24 mouse cellular contexts compared by ENCODE assay signal in genomic region chr4:140497169-140497568, GRCm38 (mm10).
DNase-seq lines count a peak whose midpoint lies in the region; ATAC-seq lines count a peak whose summit lies in the region.
"Had no signal": no experiment of that assay in that cellular context is flagged by ENCODE, and none has a peak within 500 bp of the region (broad histone marks: within the 10 kb centered on the region; RNA-seq: fewer than 3 reads in every experiment).

No protein-coding gene starts in this region.

- H3K4me1 ChIP-seq in kidney, embryonic 15.5 days = peaks cover 30% of the 10 kb centered on the region
- peaks cover 18% of the 10 kb centered on the region for H3K4me1 ChIP-seq in kidney, embryonic 16.5 days (ENCODE audit: insufficient read depth, low read length)
- peaks cover 17% of the 10 kb centered on the region for H3K4me1 ChIP-seq in neural tube, embryonic 15.5 days
- peaks cover 27% of the 10 kb centered on the region for H3K4me1 ChIP-seq in neural tube, embryonic 12.5 days
- H3K4me1 ChIP-seq: heart, embryonic 15.5 days; intestine, embryonic 15.5 days; limb, embryonic 15.5 days; liver, embryonic 15.5 days; midbrain, embryonic 15.5 days had no signal

- H3K27ac ChIP-seq in kidney, embryonic 15.5 days = no peak overlapping the region
- no peak overlapping the region for H3K27ac ChIP-seq in kidney, embryonic 16.5 days (ENCODE audit: low read length)
- no peak overlapping the region; the same call in 1 of the 2 replicates for H3K27ac ChIP-seq in neural tube, embryonic 15.5 days (replicated peaks)
- no peak overlapping the region for H3K27ac ChIP-seq in neural tube, embryonic 12.5 days
- H3K27ac ChIP-seq: forebrain, embryonic 12.5 days; heart, embryonic 15.5 days; intestine, embryonic 15.5 days; layer of hippocampus, adult 2 months; limb, embryonic 15.5 days; liver, embryonic 15.5 days; midbrain, embryonic 15.5 days had no signal

- peaks cover 71% of the 10 kb centered on the region for H3K27me3 ChIP-seq in kidney, embryonic 15.5 days
- peaks cover 24% of the 10 kb centered on the region for H3K27me3 ChIP-seq in kidney, embryonic 16.5 days (ENCODE audit: insufficient read depth, low read length)
- H3K27me3 ChIP-seq in neural tube, embryonic 15.5 days (replicated peaks) = no peaks in the 10 kb centered on the region
- peaks cover under 1% of the 10 kb centered on the region for H3K27me3 ChIP-seq in neural tube, embryonic 12.5 days (replicated peaks)
- H3K27me3 ChIP-seq: forebrain, embryonic 12.5 days; intestine, embryonic 15.5 days; liver, embryonic 15.5 days; midbrain, embryonic 15.5 days had no signal

- no peaks in the 10 kb centered on the region for H3K36me3 ChIP-seq in kidney, embryonic 15.5 days
- H3K36me3 ChIP-seq in kidney, embryonic 16.5 days (ENCODE audit: insufficient read depth, low read length) = no peaks in the 10 kb centered on the region
- H3K36me3 ChIP-seq in neural tube, embryonic 15.5 days = no peaks in the 10 kb centered on the region
- no peaks in the 10 kb centered on the region for H3K36me3 ChIP-seq in neural tube, embryonic 12.5 days
- H3K36me3 ChIP-seq: forebrain, embryonic 12.5 days; heart, embryonic 15.5 days; intestine, embryonic 15.5 days; limb, embryonic 15.5 days; liver, embryonic 15.5 days; midbrain, embryonic 15.5 days had no signal

- H3K9ac ChIP-seq in kidney, embryonic 15.5 days = no peak overlapping the region
- no peak overlapping the region for H3K9ac ChIP-seq in kidney, embryonic 16.5 days (replicated peaks; ENCODE audit: low read length)
- H3K9ac ChIP-seq in neural tube, embryonic 15.5 days (replicated peaks) = no peak overlapping the region
- H3K9ac ChIP-seq in neural tube, embryonic 12.5 days = no peak overlapping the region
- H3K9ac ChIP-seq: forebrain, embryonic 12.5 days; heart, embryonic 15.5 days; intestine, embryonic 15.5 days; limb, embryonic 15.5 days; liver, embryonic 15.5 days; midbrain, embryonic 15.5 days had no signal

- H3K9me3 ChIP-seq in kidney, embryonic 15.5 days (replicated peaks) = no peaks in the 10 kb centered on the region
- no peaks in the 10 kb centered on the region for H3K9me3 ChIP-seq in kidney, embryonic 16.5 days (ENCODE audit: low read length)
- no peaks in the 10 kb centered on the region for H3K9me3 ChIP-seq in neural tube, embryonic 15.5 days (replicated peaks)
- H3K9me3 ChIP-seq in neural tube, embryonic 12.5 days = no peaks in the 10 kb centered on the region
- H3K9me3 ChIP-seq: forebrain, embryonic 12.5 days; heart, embryonic 15.5 days; intestine, embryonic 15.5 days; limb, embryonic 15.5 days; liver, embryonic 15.5 days; midbrain, embryonic 15.5 days had no signal

- no peak overlapping the region for H3K4me3 ChIP-seq in kidney, embryonic 15.5 days (replicated peaks)
- no peak overlapping the region for H3K4me3 ChIP-seq in kidney, embryonic 16.5 days (ENCODE audit: low read length)
- H3K4me3 ChIP-seq in neural tube, embryonic 15.5 days (replicated peaks) = no peak overlapping the region
- no peak overlapping the region for H3K4me3 ChIP-seq in neural tube, embryonic 12.5 days
- H3K4me3 ChIP-seq: forebrain, embryonic 12.5 days; heart, embryonic 15.5 days; intestine, embryonic 15.5 days; layer of hippocampus, adult 2 months; limb, embryonic 15.5 days; liver, embryonic 15.5 days; midbrain, embryonic 15.5 days had no signal

- no peak for ATAC-seq in kidney, embryonic 15.5 days (replicated peaks; ENCODE audit: low FRiP score)
- ATAC-seq in kidney, embryonic 16.5 days (ENCODE audit: low FRiP score, low TSS enrichment) = no peak
- no peak for ATAC-seq in neural tube, embryonic 15.5 days (ENCODE audit: low FRiP score)
- no peak for ATAC-seq in neural tube, embryonic 12.5 days (ENCODE audit: low FRiP score, low read depth)
- ATAC-seq: activated CD4-positive, CD25-positive, alpha-beta regulatory T cell, adult 4 months; CD4-positive, CD25-positive, alpha-beta regulatory T cell, adult 4 months; intestine, embryonic 15.5 days; lung, postnatal 0 days; midbrain, embryonic 15.5 days had no signal

- DNase-seq in embryo, embryonic 10 days (ENCODE audit: low spot score) = peak; percentile 33
- no peak for DNase-seq in embryo, embryonic 9.5 days (ENCODE audit: extremely low spot score)
- DNase-seq in neural tube, embryonic 10.5 days (ENCODE audit: extremely low spot score, low spot score) = peak; percentile 31
- no peak for DNase-seq in B cell, adult 2 months
- DNase-seq: adrenal gland, postnatal 10 days; cerebellum, adult 9-11 months; gastrocnemius, postnatal 25 days; heart, postnatal 4 days; right cerebral cortex, postnatal 14 days; thymus, postnatal 4 days had no signal

- H3K4me2 ChIP-seq in kidney, embryonic 15.5 days = 0 out of 2 replicates have a peak overlapping the region, but pooled peaks have one; percentile 12
- H3K4me2 ChIP-seq in kidney, embryonic 16.5 days (replicated peaks; ENCODE audit: low read depth, low read length) = no peak overlapping the region
- no peak overlapping the region for H3K4me2 ChIP-seq in neural tube, embryonic 15.5 days
- peak overlapping the region; percentile 0; the same call in 1 of the 2 replicates for H3K4me2 ChIP-seq in neural tube, embryonic 12.5 days (replicated peaks)
- H3K4me2 ChIP-seq: forebrain, embryonic 12.5 days; heart, embryonic 15.5 days; intestine, embryonic 15.5 days; limb, embryonic 15.5 days; liver, embryonic 15.5 days; midbrain, embryonic 15.5 days had no signal

- 13% methylated on average over 20 of the region's 20 CpGs for WGBS in kidney, embryonic 15.5 days
- whole genome bisulfite sequencing in kidney, embryonic 16.5 days = 8% methylated on average over 20 of the region's 20 CpGs
- WGBS in neural tube, embryonic 15.5 days = 18% methylated on average over 20 of the region's 20 CpGs
- 30% methylated on average over 20 of the region's 20 CpGs for WGBS in neural tube, embryonic 12.5 days

Comparison
In these comparisons a context has a peak if more than half of its experiments do, and no peak if none do; other contexts are left out.
1. DNase-seq: peak in embryo, embryonic 10 days (single experiment) and neural tube, embryonic 10.5 days (single experiment); none in embryo, embryonic 9.5 days (single experiment) and B cell, adult 2 months (0 of 2).
2. H3K4me2 ChIP-seq: peak in kidney, embryonic 15.5 days (single experiment) and neural tube, embryonic 12.5 days (single experiment); none in kidney, embryonic 16.5 days (single experiment) and neural tube, embryonic 15.5 days (single experiment).